Mouse (Mus musculus) splenic B cell, adult 2 months (primary cell): ENCODE measurements around the gene Ano7.
A peak's percentile ranks its signal among the peaks of the same experiment; 100 is the strongest.
"Not testable (repeated sequence)": the region's sequence is repeated elsewhere in the genome, so short reads cannot be mapped to it uniquely, and the experiment has no call there.

ENCODE experiments used
- DNase-seq: peaks from one replicate; pipeline ENCODE4 v3.0.0-alpha.2; 2011; ENCODE audit warnings: low read depth, low spot score
- H3K27me3 ChIP-seq: 2 replicates; pipeline ENCODE4 v1.6.1; 2012; ENCODE audit warnings: mild to moderate bottlenecking, low read length, moderate library complexity, mixed read lengths; ENCODE audit not compliant: control insufficient read depth, poor library complexity, insufficient read depth, severe bottlenecking
- H3K36me3 ChIP-seq: 2 replicates; pipeline ENCODE4 v1.6.1; 2012; ENCODE audit warnings: mild to moderate bottlenecking, low read length, moderate library complexity, mixed read lengths; ENCODE audit not compliant: control insufficient read depth, poor library complexity, insufficient read depth, severe bottlenecking

Gene Ano7

DNA sequence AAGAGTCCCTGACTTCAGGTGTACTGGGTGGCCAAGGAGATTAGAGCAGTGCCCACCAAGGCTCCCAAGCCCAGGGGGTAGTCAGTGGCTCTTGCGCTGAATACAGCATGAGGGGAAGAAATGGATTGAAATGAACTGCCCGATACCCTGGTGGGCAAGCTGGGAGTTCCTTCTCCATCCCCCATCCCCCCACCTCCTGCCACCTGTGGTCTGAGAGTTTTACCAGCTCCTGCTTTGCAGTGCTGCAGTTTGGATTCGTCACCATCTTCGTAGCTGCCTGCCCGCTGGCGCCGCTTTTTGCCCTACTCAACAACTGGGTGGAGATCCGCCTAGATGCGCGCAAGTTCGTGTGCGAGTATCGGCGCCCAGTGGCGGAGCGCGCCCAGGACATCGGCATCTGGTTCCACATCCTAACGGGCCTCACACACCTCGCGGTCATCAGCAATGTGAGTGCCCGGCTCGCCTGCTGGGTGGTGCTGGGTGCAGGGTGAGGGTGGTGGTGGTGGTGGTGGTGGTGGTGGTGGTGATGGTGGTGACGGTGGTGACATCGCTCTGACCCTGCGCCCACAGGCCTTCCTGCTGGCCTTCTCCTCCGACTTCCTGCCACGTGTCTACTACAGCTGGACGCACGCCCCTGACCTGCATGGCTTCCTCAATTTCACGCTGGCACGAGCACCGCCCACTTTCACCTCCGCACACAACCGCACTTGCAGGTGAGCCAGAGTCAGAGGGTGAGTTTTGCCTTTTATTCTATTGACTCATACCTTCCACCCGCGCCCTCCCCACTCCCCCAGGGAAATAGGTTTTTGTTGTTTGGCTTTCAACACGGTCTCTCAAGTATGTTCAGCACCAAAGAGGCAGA is 27.7 kb downstream of the Ano7 start:
- H3K36me3 ChIP-seq, result peaks cover under 1% of the 10 kb centered on the region; the same call in 1 of the 2 replicates
- peak; percentile 79 for DNase-seq
- H3K27me3 ChIP-seq, result no peaks in the 10 kb centered on the region

DNA sequence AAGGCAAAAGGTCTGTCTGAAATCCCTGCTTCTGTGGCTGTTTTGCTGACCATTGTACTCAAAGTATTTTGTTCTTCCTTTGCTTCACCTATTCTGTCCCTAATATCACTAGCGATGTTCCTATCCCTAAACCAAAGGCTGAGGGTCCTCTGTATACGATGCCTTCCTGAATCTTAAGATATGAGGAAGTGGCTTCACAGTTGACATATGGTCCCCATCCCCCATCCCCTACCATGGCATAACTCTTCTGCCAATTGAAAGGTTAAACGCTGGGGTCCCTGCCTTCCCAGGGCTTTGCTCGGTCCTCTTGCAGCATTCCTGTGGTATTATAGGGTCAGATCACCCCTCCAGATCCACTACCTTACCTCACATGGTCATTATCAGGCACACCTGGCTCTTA is 29.7 kb downstream of the Ano7 start:
- peaks cover 4% of the 10 kb centered on the region for H3K36me3 ChIP-seq
- no peaks in the 10 kb centered on the region for H3K27me3 ChIP-seq
- no peak for DNase-seq

DNA sequence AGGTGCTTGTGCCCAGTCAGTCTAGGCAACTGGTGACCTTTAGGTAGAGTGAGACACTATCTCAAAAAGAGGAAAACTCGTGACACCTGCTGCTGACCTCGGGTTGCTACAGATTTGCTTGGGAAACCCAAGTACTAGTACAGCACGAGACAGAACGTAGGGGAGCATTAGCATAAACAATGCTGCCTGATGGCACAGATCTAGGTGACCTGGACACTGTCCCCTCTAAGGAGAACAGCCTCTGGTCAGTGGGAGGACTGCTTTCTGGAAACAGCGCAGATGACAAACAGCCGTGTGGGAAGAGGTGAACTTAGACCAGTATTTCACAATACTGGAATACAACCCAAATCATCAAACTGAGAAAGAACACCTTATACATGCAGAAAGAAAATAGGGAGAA is 58.4 kb downstream of the Ano7 start:
- Histone ChIP-seq H3K27me3 (no peaks in the 10 kb centered on the region), H3K36me3 (peaks cover 15% of the 10 kb centered on the region; the same call in 1 of the 2 replicates)
- no peak for DNase-seq

DNA sequence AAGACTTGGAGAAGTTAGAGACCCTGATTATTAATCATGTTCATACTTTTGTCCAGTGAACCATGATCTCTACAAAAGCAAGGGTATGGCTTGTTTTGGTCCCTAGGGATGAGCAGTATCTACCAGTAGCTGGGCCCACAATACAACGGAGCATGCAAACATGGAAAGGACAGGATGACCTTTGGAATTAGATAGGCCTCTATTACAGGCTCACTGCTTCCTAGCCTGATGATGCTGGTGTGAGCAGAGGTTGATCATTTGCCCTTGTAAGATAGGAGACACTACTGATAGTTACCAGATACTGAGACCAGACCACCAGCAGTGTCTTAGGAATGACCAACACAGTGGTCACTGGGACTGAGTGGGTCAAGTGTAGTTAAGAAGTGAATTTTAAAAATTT is 65.6 kb downstream of the Ano7 start:
- Histone ChIP-seq H3K36me3 (peaks cover 12% of the 10 kb centered on the region), H3K27me3 (no peaks in the 10 kb centered on the region)
- DNase-seq, result no peak

DNA sequence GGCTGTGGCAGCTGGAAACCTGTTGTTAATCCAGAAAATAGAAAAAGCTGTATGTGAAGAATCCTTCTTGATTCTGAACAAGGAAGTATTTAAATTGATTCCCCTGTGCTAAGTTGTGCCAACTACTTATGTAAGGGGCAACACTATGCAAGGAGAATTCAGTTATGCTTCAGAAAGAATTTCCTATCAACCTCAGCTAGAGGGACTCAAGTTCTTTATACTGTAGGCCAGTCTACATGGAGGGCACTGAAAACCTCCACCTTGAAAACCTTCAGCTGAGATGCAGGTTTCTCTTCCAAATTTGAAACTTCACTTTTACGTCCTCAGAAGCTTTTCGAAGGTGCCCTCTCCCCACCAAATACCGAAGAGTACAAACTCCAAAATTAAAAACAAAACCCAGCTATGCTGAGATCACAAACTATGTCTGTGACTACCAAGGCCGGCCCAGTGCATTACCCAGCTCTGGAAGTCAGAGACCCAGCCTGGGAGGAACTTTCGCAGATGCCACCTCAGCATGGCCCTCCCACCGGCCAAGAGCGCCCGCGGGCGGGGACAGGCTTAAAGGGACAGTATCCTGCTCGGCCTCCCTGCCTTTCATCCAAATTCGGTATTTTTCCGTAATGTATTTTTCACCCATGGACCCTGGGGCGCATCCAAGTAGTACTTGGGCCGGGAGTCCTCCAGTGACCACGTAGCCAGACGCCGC is 70.8 kb downstream of the Ano7 start:
- H3K36me3 ChIP-seq, result peaks cover 5% of the 10 kb centered on the region; the same call in 1 of the 2 replicates
- peak; percentile 63 for DNase-seq
- H3K27me3 ChIP-seq, result no peaks in the 10 kb centered on the region

DNA sequence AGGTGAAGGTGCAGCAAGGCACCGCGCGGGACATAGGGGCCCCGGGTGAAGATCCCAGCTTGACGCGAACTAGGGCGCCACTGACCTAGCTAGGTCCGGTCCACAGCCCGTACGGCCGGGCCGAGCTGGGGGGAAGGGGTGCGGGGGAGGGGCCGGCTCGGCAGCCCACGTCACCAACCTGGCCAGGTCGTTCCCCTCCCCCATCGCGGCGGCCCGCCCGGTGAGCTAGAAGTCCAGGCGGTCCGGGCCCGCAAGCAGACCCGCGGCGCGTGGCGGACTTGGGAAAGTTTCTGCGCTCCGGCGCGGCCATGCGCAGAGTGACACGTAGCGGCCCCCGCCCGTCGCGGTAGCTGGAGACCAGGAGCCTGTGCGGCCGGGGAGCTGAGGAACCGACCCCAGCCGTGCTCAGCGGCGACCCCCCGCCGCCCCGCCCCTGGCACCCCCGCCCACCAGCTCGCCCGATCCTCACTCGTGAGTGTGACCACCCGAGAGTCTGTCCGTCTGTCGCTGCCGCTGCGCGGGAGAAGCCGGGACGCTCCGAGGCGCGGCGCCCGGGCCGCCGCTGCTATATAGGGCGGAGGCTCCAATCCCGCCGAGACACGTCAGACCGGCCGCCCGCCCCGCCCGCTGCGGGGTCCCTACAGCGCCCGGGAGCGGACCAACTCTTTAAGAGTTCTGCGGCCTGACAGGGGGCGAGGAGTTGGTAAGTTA is 71.5 kb downstream of the Ano7 start:
- Histone ChIP-seq H3K27me3 (no peaks in the 10 kb centered on the region), H3K36me3 (0 out of 2 replicates have a peak, but pooled peaks cover 5% of the 10 kb centered on the region)
- peak; percentile 72 for DNase-seq

DNA sequence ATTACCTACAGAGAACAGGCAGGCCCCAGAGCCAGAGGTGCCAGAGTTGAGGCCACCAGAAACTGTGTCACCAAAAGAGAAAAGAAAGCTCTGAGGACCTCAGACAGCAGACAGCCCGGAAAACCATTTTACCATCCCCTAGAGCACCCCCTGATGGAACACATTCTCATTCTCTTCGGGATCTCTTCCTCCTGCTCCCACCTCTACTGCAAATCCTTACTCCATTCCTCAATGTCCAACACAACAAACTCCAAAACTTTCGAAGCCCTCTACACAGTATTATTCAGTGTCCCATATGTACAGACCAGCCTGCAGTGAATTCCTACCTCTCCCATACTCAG is 72.1 kb downstream of the Ano7 start:
- DNase-seq, result no peak
- Histone ChIP-seq H3K36me3 (0 out of 2 replicates have a peak, but pooled peaks cover 2% of the 10 kb centered on the region), H3K27me3 (no peaks in the 10 kb centered on the region)

DNA sequence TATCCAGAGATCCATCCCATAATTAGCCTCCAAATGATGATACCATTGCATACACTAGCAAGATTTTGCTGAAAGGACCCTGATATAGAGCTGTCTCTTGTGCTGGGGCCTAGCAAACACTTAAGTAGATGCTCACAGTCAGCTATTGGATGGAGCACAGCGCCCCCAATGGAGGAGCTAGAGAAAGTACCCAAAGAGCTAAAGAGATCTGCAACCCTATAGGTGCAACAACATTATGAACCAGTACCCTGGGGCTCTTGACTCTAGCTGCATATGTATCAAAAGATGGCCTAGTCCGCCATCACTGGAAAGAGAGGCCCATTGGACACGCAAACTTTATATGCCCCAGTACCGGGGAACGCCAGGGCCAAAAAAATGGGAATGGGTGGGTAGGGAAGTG is 76.4 kb downstream of the Ano7 start:
- not testable (repeated sequence) for H3K36me3 ChIP-seq, DNase-seq, H3K27me3 ChIP-seq

DNA sequence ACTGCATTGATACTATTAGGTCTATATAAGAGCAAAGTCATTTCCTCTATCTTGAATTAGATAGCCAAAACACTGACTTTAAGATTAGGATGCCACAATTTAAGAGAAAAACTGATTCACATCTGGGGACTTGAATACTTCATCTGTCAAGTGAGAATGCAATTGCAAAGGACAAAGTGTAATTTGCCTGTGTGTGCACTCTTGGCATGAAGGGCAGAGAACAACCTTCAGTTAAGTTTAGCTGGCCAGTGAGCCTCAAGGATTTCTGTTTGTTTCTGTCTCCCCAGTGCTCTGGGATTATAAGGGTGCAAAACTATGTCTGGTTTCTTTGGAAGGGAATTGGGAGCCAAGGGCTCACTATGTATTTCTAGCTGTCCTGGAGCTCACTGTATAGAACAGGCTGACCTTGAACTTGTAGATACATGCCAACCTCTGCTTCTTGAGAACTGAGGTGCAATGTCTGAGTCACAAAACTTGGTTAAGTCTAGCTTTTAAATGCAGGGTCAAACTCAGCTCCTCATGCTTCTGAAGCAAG is 80.1 kb downstream of the Ano7 start:
- DNase-seq, result no peak
- H3K36me3 ChIP-seq, result no peaks in the 10 kb centered on the region
- H3K27me3 ChIP-seq, result no peaks in the 10 kb centered on the region
